Mouse (Mus musculus): ENCODE data around the gene Tbc1d10c. TPM values are rescaled to one million over a fixed set of nuclear protein-coding genes. Genes with fewer than 3 reads are reported as not detected.

Gene Tbc1d10c
- polyA plus RNA-seq, 1 experiment, result 21.9 TPM

DNA sequence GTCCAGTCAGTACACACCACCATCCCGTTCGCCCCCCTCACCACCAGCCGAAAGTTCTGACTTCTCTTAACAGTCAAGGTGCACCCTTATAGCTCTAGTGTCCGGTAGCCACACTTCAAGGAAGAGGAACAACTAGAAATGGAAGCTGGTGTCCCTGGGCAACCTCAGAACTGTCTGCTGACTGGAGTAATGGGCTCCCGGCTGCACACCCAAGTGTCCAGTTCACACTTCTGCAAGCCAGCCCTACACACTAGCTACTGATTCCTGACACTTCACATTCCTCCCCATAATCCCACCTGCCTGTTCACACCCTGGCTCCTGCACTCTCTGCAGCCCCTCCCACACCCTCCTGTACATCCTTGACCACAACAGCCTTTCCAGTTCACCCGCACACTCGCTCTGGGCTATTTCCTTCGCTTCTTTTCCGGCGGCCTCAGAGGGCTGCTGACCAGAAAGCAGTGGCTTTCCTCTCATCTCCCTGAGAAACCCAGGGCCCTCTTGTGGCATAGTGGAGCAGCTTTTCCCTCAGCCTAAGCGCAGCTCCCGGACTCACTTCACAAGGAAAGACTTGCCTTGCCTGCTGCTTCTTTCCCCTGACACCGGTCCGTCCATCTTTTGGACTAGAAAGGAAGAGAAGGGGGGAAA, 25.1 kb upstream of the Tbc1d10c start:
- Histone ChIP-seq H3K27ac (ENCODE audit: insufficient read depth, low read depth, low read length) (no peak overlapping the region), H3K27me3 (ENCODE audit: control insufficient read depth, insufficient read depth, low read length) (peaks cover 21% of the 10 kb centered on the region), H3K36me3 (ENCODE audit: control insufficient read depth, insufficient read depth, low read length) (no peaks in the 10 kb centered on the region), H3K4me3 (ENCODE audit: low read depth, low read length) (peak overlapping the region; percentile 16; the same call in 1 of the 2 replicates), H3K4me1 (ENCODE audit: control insufficient read depth, insufficient read depth, insufficient read length, low read length) (peaks cover 12% of the 10 kb centered on the region)
- WGBS, result 47% methylated on average over 14 of the region's 14 CpGs
- peak; percentile 32; the same call in 1 of the 2 replicates for TF ChIP-seq CTCF (IDR thresholded peaks at IDR 0.05; ENCODE audit: extremely low read depth, insufficient read length, insufficient replicate concordance, low read depth, low read length)
- peak; percentile 22; the same call in 1 of the 2 replicates for TF ChIP-seq POLR2A (IDR thresholded peaks at IDR 0.05; ENCODE audit: low read depth, low read length)

DNA sequence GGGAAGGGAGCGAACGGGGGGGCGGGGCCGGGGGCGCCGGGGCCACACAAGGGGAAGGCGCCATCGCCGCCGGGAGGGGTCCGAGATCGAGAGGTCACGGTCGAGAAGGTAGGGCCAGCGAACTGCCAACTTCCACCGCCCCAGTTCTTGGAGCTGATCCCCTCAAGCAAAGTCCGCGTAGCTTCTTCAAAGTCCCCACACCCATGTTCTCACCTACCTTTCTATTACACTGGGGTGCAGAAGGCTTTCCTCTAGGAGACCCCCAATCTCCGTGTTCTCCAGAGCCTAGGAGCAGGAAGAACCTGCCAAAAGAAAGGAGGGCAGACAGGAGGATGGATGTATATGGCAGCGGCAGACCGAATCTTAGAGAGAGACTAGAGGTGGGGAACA, 24.4 kb upstream of the Tbc1d10c start:
- H3K4me1 ChIP-seq (ENCODE audit: control insufficient read depth, insufficient read depth, insufficient read length, low read length), result peaks cover 8% of the 10 kb centered on the region
- TF ChIP-seq CTCF (IDR thresholded peaks at IDR 0.05; ENCODE audit: extremely low read depth, insufficient read length, insufficient replicate concordance, low read depth, low read length) (no peak), POLR2A (IDR thresholded peaks at IDR 0.05; ENCODE audit: low read depth, low read length) (no peak)
- whole genome bisulfite sequencing, result 9% methylated on average over 15 of the region's 21 CpGs
- no peaks in the 10 kb centered on the region for H3K36me3 ChIP-seq (ENCODE audit: control insufficient read depth, insufficient read depth, low read length)
- peak overlapping the region; percentile 74 for H3K4me3 ChIP-seq (ENCODE audit: low read depth, low read length)
- H3K27ac ChIP-seq (ENCODE audit: insufficient read depth, low read depth, low read length), result no peak overlapping the region
- peaks cover 21% of the 10 kb centered on the region for H3K27me3 ChIP-seq (ENCODE audit: control insufficient read depth, insufficient read depth, low read length)

DNA sequence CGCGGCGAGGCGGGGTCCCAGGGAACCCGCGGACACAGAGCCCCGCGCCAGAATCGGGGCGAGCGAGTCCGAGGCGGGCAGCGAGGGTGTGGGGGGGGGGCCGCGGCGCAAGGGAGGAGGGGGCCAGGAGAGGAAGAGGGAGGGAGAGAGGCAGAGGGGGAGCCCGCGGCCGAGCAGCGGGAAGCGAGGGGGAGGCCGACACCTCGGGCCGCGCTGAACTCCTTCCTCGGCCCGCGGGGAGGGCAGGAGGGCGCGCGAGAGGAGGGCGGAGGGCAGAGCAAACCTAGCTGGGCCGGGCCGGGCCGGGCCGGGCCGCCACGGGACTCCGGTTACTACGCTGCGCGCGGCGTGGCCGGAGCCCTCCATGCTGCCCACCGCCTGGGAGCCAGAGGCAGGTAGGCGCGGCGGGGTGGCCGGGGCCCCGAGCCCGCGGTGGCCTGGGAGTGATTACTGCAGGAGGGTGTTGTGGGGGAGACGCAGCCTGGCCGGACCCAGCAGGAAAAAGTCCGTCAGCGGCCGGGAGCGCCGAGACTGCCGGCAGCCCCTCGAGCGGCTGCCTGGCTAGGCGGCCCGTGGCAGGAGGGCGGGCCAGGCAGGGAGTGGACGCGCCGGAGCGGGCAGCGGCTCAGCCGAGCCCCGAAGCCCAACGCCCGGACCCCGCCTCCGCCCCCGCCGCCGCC, 23.8 kb upstream of the Tbc1d10c start:
- no peak for TF ChIP-seq POLR2A (IDR thresholded peaks at IDR 0.05; ENCODE audit: low read depth, low read length)
- TF ChIP-seq CTCF (IDR thresholded peaks at IDR 0.05; ENCODE audit: extremely low read depth, insufficient read length, insufficient replicate concordance, low read depth, low read length), result no peak
- Histone ChIP-seq H3K27me3 (ENCODE audit: control insufficient read depth, insufficient read depth, low read length) (peaks cover 21% of the 10 kb centered on the region), H3K27ac (ENCODE audit: insufficient read depth, low read depth, low read length) (peak overlapping the region; percentile 20; the same call in 1 of the 2 replicates), H3K4me3 (ENCODE audit: low read depth, low read length) (peak overlapping the region; percentile 74), H3K36me3 (ENCODE audit: control insufficient read depth, insufficient read depth, low read length) (no peaks in the 10 kb centered on the region), H3K4me1 (ENCODE audit: control insufficient read depth, insufficient read depth, insufficient read length, low read length) (peaks cover 6% of the 10 kb centered on the region)
- under 1% methylated on average over 66 of the region's 81 CpGs for WGBS

DNA sequence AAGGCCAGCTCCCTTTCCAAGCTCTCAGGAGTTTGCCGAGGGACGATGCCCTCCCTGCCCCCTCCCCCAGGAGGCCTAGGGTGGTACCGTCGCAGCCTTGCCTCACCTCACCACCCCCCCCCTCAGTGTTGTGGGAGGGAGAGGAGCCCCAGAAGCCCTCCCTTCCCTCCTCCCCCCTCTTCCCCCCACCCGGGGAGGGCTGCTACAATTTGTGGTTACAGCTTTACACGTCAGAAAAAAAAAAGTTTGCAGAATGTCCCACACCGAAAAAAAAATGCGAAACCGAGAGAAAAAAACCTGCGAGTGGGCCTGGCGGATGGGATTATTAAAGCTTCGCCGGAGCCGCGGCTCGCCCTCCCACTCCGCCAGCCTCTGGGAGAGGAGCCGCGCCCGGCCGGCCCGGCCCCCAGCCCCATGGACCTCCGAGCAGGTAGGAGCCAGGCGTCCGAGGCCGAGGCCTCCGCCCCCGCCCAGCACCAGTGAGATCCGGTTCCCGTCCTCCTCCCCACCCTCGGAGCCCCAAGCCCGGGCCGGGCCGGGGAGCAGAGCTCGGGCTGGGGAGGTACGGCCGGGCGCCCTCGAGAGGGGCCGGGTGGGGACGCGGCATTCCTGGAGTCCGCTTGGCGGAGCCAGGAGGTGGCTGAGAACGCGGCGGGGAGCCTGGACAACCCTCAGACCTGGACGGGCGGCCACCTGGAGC, 23.1 kb upstream of the Tbc1d10c start, which contains the start of the genes Clcf1 and AC109138.7:
TSS of gene Clcf1 (plus strand) at position 168 of the 700 bp plus-strand sequence.
TSS of gene AC109138.7 (plus strand) at position 287 of the 700 bp plus-strand sequence.
- peaks cover 6% of the 10 kb centered on the region for H3K4me1 ChIP-seq (ENCODE audit: control insufficient read depth, insufficient read depth, insufficient read length, low read length)
- TF ChIP-seq CTCF (IDR thresholded peaks at IDR 0.05; ENCODE audit: extremely low read depth, insufficient read length, insufficient replicate concordance, low read depth, low read length), result no peak
- TF ChIP-seq POLR2A (IDR thresholded peaks at IDR 0.05; ENCODE audit: low read depth, low read length), result no peak; the same call in 1 of the 2 replicates

DNA sequence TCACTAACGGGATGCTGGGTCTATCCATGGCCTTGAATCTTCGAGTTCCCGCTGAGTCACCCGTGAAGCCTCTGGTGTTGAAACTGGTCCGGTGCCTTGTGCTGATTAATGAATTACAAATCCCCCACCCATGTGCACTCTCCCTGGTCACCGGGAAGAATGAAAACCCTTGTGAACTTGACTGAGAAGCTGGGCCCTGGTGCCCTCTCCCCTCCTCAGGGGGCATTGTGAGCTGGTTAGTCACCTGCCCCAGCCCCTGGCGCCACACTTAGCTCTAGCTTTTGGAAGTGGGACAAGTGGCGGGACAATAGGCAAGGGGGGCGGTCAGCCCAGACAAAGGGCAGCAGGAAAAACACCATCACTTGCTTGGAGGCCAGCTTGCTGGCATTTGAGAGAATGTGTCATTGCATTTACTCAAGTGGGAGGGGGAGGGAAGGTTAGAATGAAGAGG, 22.5 kb upstream of the Tbc1d10c start:
- 15% methylated on average over 9 of the region's 9 CpGs for WGBS
- Histone ChIP-seq H3K4me1 (ENCODE audit: control insufficient read depth, insufficient read depth, insufficient read length, low read length) (peaks cover 9% of the 10 kb centered on the region), H3K4me3 (ENCODE audit: low read depth, low read length) (peak overlapping the region; percentile 74; the same call in 1 of the 2 replicates), H3K27ac (ENCODE audit: insufficient read depth, low read depth, low read length) (no peak overlapping the region), H3K27me3 (ENCODE audit: control insufficient read depth, insufficient read depth, low read length) (peaks cover 21% of the 10 kb centered on the region), H3K36me3 (ENCODE audit: control insufficient read depth, insufficient read depth, low read length) (no peaks in the 10 kb centered on the region)
- TF ChIP-seq POLR2A (IDR thresholded peaks at IDR 0.05; ENCODE audit: low read depth, low read length), result no peak
- TF ChIP-seq CTCF (IDR thresholded peaks at IDR 0.05; ENCODE audit: extremely low read depth, insufficient read length, insufficient replicate concordance, low read depth, low read length), result no peak

More for the DNA sequence above, 23.1 kb upstream of the Tbc1d10c start, which contains the start of the genes Clcf1 and AC109138.7:
- Histone ChIP-seq H3K4me3 (ENCODE audit: low read depth, low read length) (peak within 1 kb of the TSS; percentile 74), H3K36me3 (ENCODE audit: control insufficient read depth, insufficient read depth, low read length) (no peaks in the 10 kb centered on the region), H3K27me3 (ENCODE audit: control insufficient read depth, insufficient read depth, low read length) (peaks cover 21% of the 10 kb centered on the region), H3K27ac (ENCODE audit: insufficient read depth, low read depth, low read length) (peak within 1 kb of the TSS; percentile 20; the same call in 1 of the 2 replicates)
- 1% methylated on average over 49 of the region's 49 CpGs for WGBS

DNA sequence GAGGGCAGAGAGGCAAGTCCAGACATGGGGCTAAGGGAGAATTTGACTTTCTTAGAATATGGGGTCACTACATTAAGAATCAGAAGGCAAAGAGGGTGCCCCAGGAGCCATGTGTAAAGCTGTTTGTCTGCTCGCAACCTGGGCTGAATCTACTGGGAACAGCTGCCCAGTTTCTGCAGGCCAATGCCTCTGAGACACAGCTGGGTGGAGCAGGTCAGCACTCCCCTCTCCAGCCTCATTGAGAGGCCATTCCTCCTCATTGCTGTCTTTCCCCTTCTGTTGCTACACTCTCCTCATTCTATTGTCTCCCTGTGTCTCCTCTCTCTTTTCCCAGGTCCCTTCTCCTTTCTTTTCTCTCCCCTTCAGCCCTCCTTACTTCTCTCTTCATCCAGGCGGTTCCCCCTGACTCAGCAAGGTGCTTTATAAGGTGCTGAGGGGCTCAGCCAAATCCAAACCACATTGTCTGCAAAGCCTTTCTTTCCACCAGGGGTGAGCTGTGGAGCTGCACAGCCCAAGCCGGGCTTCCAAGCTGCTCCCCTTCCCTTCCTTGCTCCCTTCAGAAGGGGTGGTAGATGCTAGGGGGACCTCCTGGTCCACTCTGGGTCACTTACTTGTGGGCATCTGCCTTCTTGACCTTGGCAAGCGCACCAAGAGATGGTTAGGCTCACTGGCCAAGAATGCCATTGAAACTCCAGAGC, 21.0 kb upstream of the Tbc1d10c start:
- Histone ChIP-seq H3K27me3 (ENCODE audit: control insufficient read depth, insufficient read depth, low read length) (peaks cover 21% of the 10 kb centered on the region), H3K4me1 (ENCODE audit: control insufficient read depth, insufficient read depth, insufficient read length, low read length) (peaks cover 9% of the 10 kb centered on the region), H3K4me3 (ENCODE audit: low read depth, low read length) (no peak overlapping the region), H3K27ac (ENCODE audit: insufficient read depth, low read depth, low read length) (no peak overlapping the region), H3K36me3 (ENCODE audit: control insufficient read depth, insufficient read depth, low read length) (no peaks in the 10 kb centered on the region)
- TF ChIP-seq CTCF (IDR thresholded peaks at IDR 0.05; ENCODE audit: extremely low read depth, insufficient read length, insufficient replicate concordance, low read depth, low read length) (no peak), POLR2A (IDR thresholded peaks at IDR 0.05; ENCODE audit: low read depth, low read length) (no peak)
- WGBS, result 83% methylated on average over 4 of the region's 4 CpGs
